Mouse (Mus musculus) layer of hippocampus, adult 9-10 months (tissue): ENCODE results near the gene Rbm24.

Source experiments
- DNase-seq: peaks from one replicate; pipeline ENCODE4 v3.0.0; 2022; ENCODE audit warnings: low spot score

The Rbm24 gene

DNA sequence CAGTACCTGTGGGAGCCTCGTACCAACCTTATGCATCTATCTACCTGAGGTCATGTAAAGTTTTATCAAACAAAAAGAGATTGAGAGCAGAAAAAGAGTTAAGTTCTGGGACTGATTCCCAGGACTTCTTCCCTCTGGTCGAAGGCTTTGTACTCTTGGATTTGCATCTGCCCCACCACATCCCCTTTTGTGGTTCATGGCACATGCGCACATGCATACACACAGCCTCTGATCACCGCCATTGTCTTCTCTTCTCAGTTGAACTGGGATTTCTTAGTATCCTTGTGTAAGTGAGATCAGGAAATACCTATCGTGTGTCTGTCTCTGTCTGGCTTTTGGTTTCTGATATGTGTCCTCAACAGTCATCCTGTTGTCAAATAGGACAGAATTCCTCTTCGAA, 20.7 kb downstream of the Rbm24 start:
- DNase-seq, result no peak

DNA sequence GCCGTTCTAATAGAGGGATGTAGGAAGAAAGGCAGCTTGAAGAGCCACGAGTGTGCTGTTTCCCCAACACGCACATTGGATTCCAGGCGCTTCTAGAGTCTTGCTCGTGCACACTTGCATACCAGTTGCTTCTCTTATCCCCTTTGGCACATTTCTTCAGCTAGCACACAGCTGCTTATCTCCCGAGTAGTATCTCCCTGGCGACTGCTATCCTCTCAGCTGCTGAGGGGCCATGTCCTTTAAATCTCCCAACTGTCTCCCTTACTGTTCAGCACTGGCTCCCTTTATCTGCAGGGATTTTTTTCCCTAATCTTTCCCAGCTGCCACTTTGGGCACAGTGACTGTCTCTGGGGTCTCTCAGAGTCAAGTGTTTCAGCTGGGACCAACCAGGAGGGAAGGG, 25.8 kb downstream of the Rbm24 start:
- no peak for DNase-seq

DNA sequence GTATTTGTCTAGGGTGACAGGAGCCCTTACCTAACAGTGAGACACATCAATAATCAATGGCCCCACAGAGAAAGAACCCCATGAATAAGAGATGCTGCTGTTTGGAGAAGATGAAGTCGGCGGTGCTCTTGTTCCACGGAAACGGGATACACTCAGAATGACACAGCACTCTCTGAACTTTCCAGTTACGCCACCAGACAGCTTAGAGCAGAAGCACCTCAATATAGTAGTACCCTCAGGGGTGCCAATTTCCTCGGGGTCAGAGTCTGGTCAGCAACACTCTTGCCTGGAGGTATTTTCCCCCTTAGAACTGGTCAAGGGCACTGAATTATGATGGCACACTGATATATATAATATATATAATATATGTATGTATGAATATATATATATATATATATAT, 27.8 kb downstream of the Rbm24 start:
- DNase-seq, result no peak

DNA sequence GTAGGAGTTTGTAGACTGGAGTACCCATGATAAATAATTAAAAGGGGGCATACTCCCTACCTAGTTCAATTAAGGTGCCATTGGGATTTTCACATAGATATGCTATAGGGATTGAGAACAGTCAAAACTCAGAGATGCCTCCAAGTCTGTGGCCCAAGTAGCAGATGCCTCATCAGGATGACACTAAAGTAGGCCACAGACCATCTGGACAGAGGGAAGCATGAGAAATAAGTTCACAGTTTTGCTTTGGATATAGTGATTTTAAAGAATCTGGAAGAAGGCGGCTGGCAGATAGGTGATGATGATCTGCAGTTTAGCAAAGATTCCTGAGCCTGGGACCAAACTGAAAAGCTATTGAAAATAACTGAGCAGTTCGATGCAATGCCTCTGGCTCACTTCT, 30.0 kb downstream of the Rbm24 start:
- DNase-seq, result no peak

DNA sequence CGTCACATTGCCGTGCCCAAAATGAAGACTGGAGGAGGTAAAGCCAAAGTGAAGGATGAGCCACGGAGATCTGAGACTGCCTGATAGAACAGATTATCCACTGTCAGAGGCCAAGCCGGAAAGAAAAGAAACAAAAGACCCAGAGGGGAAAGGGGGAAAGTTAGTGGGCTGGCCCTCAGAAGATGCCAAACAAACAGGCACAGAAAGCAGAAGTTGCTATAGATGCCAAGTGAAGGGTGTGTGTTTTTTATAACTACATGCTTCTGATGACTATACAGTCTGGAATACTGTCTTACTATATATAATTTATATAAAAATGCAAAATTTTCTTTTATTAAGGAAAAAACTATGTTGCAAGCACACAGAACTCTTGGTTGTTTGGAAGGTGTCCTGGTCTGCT, 31.7 kb downstream of the Rbm24 start:
- no peak for DNase-seq

DNA sequence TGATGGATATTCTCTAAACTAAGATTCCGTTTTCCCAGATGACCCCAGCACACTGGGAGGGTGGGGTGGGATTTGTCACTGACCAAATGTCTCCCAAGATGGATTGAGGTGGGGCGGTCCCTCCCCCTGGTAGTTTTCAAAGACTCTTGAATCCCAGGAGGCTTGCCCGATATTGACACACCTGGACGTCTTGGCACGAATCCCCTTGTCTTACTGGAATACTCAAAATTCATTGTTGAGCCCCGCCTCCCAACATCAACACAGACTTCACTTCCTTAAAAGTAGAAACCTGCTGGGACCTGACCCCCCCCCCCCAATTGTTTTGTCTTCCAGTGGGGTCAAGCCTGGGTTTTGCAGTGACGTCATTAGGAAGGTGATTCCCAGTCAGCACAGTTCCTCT, 32.4 kb downstream of the Rbm24 start:
- no peak for DNase-seq

DNA sequence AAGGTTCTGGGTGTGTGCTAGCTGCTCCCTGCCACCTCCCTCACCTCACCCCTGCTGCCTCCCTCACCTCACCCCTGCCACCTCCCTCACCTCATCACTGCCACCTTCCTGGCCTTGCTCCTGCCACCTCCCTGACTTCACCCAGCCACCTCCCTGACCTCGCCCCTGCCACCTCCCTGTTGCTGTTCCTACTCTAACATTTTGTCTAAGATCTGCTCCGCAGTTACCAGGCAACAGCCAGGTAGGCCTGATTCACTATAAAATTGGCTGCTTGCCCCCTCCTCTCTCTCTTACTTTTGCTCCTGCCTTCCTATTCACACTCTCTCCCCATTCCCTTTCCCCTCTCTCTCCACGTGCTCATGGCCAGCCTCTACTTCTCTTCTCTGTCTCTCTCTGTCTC, 33.3 kb downstream of the Rbm24 start:
- DNase-seq, result no peak

DNA sequence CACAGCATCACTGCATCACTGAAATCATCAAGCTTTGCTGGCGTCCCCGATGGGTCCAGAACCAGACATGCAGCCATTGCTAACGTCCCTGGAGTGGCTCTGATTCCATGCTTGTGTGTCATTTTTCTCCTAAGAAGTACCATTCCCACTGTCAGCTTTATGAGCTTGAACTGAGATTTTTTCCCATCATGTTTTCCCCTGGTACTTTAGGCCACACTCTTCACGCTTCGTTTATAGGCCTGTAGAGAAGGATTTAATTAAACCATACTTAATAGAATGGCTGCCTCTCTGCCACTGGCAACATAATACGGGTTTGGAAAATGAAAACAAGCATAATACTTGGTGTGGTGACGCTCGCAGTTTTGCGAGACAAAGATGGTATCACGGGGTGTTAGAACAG, 41.3 kb downstream of the Rbm24 start:
- no peak for DNase-seq

DNA sequence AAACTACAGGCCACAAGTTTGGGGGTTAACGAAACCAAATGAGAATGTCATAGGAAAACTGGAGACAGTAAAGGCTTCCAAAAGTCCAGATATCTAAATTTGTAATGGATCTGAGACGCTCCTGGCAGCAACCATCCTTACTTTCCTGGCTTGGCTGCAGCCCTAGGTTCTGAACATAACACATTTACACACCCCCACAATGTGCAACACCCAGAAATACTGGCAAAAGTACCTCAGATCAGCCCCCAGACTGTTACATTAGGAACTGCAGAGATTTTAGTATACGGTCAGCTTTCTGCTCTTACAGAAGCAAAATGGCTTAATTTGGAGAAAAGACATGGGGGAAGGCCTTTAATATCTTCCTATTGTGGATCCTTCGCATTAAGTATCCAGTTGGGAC, 44.0 kb downstream of the Rbm24 start:
- DNase-seq, result no peak

DNA sequence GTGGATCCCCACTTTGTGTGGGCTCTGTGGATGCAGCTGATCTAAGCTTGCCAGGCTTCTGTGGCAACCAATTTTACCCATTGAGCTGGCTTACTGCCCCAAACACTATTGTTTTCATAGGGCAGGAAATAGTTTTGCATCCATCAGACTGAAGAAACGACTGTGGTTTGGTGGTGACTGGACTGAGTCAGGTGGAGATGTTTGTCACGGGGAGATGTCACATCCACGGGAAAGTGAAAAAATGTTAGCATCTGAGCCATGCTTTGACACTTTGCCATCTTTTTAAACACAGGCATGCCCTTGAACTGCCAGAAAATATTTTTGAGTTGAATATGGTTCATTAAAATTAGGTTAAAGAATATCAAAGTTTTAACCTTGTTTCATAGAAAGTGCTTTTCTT, 45.5 kb downstream of the Rbm24 start:
- no peak for DNase-seq

DNA sequence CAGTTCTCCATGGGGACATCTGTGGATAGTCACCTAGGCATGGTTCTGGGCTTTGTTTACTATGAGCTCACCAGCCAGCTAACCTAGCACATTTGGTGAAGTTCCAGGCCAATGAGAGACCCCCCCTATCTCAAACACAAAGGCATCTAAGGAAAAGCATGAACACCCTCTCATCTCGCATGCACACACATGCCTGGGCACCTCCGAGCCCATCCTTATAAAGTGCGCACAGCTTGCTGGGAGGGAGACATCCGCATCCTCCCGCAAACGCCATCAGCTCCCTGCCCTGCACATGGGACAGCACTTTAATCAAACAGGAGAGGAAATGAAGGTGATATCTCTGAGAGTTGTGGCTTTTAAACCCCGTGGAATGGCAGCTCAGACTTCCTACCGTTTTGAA, 50.0 kb downstream of the Rbm24 start:
- no peak for DNase-seq

DNA sequence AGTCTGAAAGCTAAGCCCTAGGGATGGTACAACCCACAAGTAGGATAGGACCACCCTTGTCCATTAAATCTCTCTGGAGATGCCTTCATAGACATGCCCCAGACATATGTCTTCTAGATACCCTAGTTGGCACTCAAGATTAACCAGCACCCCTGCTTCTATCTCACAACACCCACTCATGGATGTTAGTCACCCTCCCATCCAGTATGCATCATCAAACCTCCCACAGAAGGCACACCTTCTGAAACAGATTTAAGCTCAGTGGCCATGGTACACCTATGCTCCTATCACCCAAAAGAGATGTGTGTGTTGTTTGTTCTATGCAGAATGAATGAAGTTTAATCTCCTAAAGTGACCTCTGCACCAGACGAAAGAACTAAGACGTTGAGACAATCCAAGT, 51.3 kb downstream of the Rbm24 start:
- DNase-seq, result no peak
